ENCODE assay signal across 24 mouse cellular contexts in the genomic region with DNA sequence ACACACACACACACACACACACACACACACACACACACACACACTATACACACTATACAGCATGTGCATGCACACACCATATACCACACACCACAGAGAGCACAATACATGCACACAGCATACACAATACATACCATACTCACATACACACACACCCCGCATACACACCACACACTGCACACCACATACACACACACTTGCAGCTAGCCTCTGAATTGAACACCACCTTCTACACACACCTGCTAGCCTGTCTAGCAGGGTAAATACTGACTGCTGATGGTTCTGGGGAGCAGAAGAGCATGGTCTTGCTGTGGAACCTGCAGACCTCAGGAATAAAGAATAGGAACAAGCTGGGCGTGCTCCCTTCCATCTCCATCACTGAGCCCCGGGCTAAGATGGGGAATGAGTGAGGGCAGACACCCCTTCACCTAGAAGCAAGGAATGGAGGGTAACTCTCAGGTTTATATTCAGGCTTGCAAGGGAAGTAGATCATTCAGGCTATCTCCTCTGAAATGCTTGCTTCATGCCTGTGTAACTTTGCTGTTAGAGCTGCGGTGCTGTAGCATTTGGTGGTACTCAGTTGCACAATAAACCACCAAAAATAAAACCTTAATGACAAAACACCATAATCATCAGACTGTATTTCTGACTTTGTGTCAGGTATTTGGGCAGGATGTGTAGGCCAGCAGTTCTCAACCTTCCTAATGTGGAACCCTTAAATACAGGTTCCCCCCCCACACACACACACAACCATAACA.
"Had no signal": no experiment of that assay in that cellular context is flagged by ENCODE, and none has a peak within 500 bp of the region (broad histone marks: within the 10 kb centered on the region; RNA-seq: fewer than 3 reads in every experiment).

No protein-coding gene starts in this region.

- H3K4me2 ChIP-seq: heart, embryonic 12.5 days; hindbrain, embryonic 12.5 days; hindbrain, embryonic 14.5 days; intestine, embryonic 15.5 days; limb, embryonic 13.5 days; limb, embryonic 15.5 days had no signal

- H3K9ac ChIP-seq: heart, embryonic 12.5 days; hindbrain, embryonic 12.5 days; hindbrain, embryonic 14.5 days; intestine, embryonic 15.5 days; limb, embryonic 13.5 days; limb, embryonic 15.5 days had no signal

- H3K27ac ChIP-seq: heart, adult 2 months; heart, embryonic 10.5 days; hindbrain, embryonic 10.5 days; hindbrain, embryonic 12.5 days; hindbrain, embryonic 14.5 days; intestine, embryonic 15.5 days; limb, embryonic 13.5 days; limb, embryonic 15.5 days had no signal

- H3K4me3 ChIP-seq: heart, adult 2 months; heart, embryonic 10.5 days; heart, embryonic 12.5 days; hindbrain, embryonic 10.5 days; hindbrain, embryonic 12.5 days; intestine, embryonic 15.5 days; limb, embryonic 13.5 days; limb, embryonic 15.5 days had no signal

- H3K9me3 ChIP-seq: heart, embryonic 10.5 days; heart, embryonic 12.5 days; hindbrain, embryonic 10.5 days; hindbrain, embryonic 12.5 days; intestine, embryonic 15.5 days; limb, embryonic 13.5 days; limb, embryonic 15.5 days had no signal

- DNase-seq: gastrocnemius, postnatal 14 days; gastrocnemius, postnatal 36 days; heart, adult 2 months; heart, postnatal 10 days; heart, postnatal 4 days; kidney, adult 18-20 months; kidney, adult 8-10 months; kidney, postnatal 10 days; kidney, postnatal 25 days; kidney, postnatal 4 days; layer of hippocampus, adult 9-11 months; layer of hippocampus, postnatal 36 days; left cerebral cortex, postnatal 4 days had no signal

- H3K27me3 ChIP-seq: heart, embryonic 12.5 days; hindbrain, embryonic 12.5 days; intestine, embryonic 15.5 days; limb, embryonic 13.5 days; limb, embryonic 15.5 days had no signal

- ATAC-seq: hindbrain, embryonic 16.5 days; inflammation-experienced regulatory T-cells, adult 6 months; intestine, embryonic 15.5 days; intestine, postnatal 0 days had no signal

- H3K4me1 ChIP-seq: heart, embryonic 10.5 days; intestine, embryonic 15.5 days; limb, embryonic 13.5 days; limb, embryonic 15.5 days had no signal

- H3K36me3 ChIP-seq: heart, embryonic 12.5 days; hindbrain, embryonic 10.5 days; hindbrain, embryonic 12.5 days; intestine, embryonic 15.5 days had no signal
